Mouse (Mus musculus): ENCODE results near the gene Troap. TPM values are rescaled to one million over a fixed set of nuclear protein-coding genes. Genes with fewer than 3 reads are reported as not detected.
A peak's percentile ranks its signal among the peaks of the same experiment; 100 is the strongest.
"Not testable (repeated sequence)": the region's sequence is repeated elsewhere in the genome, so short reads cannot be mapped to it uniquely, and the experiment has no call there.

Troap gene
- total RNA-seq, 2 experiments from 2014 or later: 0.36 to 0.64 TPM

- no peak for TF ChIP-seq CTCF (conservative IDR thresholded peaks at IDR 0.05)
- H3K27ac ChIP-seq: no peak overlapping the region
- no peak overlapping the region for H3K4me3 ChIP-seq
- no peak for DNase-seq (ENCODE audit: low spot score in 2 of 2)
Observed at GRCm38 (mm10) chr15:99033498-99034270, 40.7 kb upstream of the Troap start.

- no peak overlapping the region for H3K4me3 ChIP-seq
- H3K27ac ChIP-seq: peak overlapping the region; percentile 39; the same call in 1 of the 2 replicates
- peak; percentile 29 to 40 for DNase-seq (ENCODE audit: low spot score in 2 of 2)
- TF ChIP-seq CTCF (conservative IDR thresholded peaks at IDR 0.05): no peak
Observed at GRCm38 (mm10) chr15:99035431-99035830, 38.9 kb upstream of the Troap start.

- no peak for TF ChIP-seq CTCF (conservative IDR thresholded peaks at IDR 0.05)
- Histone ChIP-seq H3K27ac (0 out of 2 replicates have a peak overlapping the region, but pooled peaks have one; percentile 39), H3K4me3 (no peak overlapping the region)
- DNase-seq (ENCODE audit: low spot score in 2 of 2): no peak
Observed at GRCm38 (mm10) chr15:99036249-99036905, 38.0 kb upstream of the Troap start.

- no peak for DNase-seq (ENCODE audit: low spot score in 2 of 2)
- H3K27ac ChIP-seq: no peak overlapping the region
- no peak for TF ChIP-seq CTCF (conservative IDR thresholded peaks at IDR 0.05)
- H3K4me3 ChIP-seq: no peak overlapping the region
Observed at GRCm38 (mm10) chr15:99038025-99038424, 36.4 kb upstream of the Troap start.

- no peak for TF ChIP-seq CTCF (conservative IDR thresholded peaks at IDR 0.05)
- no peak for DNase-seq (ENCODE audit: low spot score in 2 of 2)
- H3K4me3 ChIP-seq: no peak overlapping the region
- H3K27ac ChIP-seq: no peak overlapping the region
Observed at GRCm38 (mm10) chr15:99038797-99039196, 35.6 kb upstream of the Troap start.

- no peak for DNase-seq (ENCODE audit: low spot score in 2 of 2)
- no peak for TF ChIP-seq CTCF (conservative IDR thresholded peaks at IDR 0.05)
- H3K4me3 ChIP-seq: no peak overlapping the region
- H3K27ac ChIP-seq: no peak overlapping the region
Observed at GRCm38 (mm10) chr15:99039306-99039705, 35.1 kb upstream of the Troap start.

GRCm38 (mm10) chr15:99039996-99040919, 34.1 kb upstream of the Troap start:
- DNase-seq (ENCODE audit: low spot score in 2 of 2): no peak
- no peak overlapping the region for H3K4me3 ChIP-seq
- no peak overlapping the region for H3K27ac ChIP-seq
- peak; percentile 52 for TF ChIP-seq CTCF (conservative IDR thresholded peaks at IDR 0.05)

GRCm38 (mm10) chr15:99040920-99041856, 33.2 kb upstream of the Troap start:
- DNase-seq (ENCODE audit: low spot score in 2 of 2): no peak
- no peak overlapping the region for H3K27ac ChIP-seq
- no peak for TF ChIP-seq CTCF (conservative IDR thresholded peaks at IDR 0.05)
- no peak overlapping the region for H3K4me3 ChIP-seq

- Histone ChIP-seq H3K4me3 (no peak overlapping the region), H3K27ac (no peak overlapping the region)
- no peak for TF ChIP-seq CTCF (conservative IDR thresholded peaks at IDR 0.05)
- no peak for DNase-seq (ENCODE audit: low spot score in 2 of 2)
Observed at GRCm38 (mm10) chr15:99042334-99042733, 32.0 kb upstream of the Troap start.

- no peak overlapping the region for H3K27ac ChIP-seq
- no peak for TF ChIP-seq CTCF (conservative IDR thresholded peaks at IDR 0.05)
- no peak for DNase-seq (ENCODE audit: low spot score in 2 of 2)
- no peak overlapping the region for H3K4me3 ChIP-seq
Observed at GRCm38 (mm10) chr15:99044854-99045253, 29.5 kb upstream of the Troap start.

GRCm38 (mm10) chr15:99045734-99046133, 28.6 kb upstream of the Troap start:
- not testable (repeated sequence) for H3K27ac ChIP-seq; H3K4me3 ChIP-seq; DNase-seq (ENCODE audit: low spot score in 2 of 2)
